Mouse (Mus musculus) stomach, postnatal 0 days (tissue): ENCODE measurements around the gene Fam170b.

Experiments used
- CTCF ChIP-seq: IDR thresholded peaks from 2 replicates; pipeline ENCODE4 v1.5.1; 2016; ENCODE audit warnings: antibody characterized with exemption, low read depth, mild to moderate bottlenecking, moderate library complexity
- EP300 ChIP-seq: optimal IDR thresholded peaks from 2 replicates; pipeline ENCODE3; 2016; ENCODE audit warnings: antibody characterized with exemption

DNA sequence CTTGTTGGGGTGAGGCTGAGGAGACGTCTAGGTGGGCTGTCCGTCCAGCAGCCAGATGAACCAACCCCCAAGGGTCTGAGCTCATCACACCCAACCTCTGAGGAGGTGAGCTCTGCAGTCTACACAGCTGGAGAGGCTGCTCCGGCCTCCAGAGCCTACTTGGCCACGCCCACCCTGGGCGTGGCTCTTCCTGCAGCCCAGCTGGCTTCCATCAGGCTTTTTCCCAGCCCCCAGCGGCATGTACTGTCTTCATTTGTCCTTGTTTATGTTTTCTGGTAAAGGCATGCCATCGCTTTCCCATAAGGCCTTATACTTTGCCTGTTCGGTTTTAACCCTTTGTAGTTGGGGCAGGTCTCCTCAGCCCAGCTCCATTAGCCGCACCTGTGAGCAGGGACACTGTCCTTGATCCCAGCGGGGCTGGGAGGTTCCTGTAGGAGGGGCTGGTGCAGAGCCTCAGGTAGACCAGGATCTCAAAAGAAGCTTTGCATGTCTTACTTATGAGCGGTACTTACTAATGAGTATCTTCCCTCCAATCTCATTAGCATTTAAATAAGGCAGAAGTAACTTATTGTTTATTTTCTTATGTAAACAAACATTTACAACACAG is 8.2 kb upstream of the Fam170b start:
- no peak for TF ChIP-seq CTCF
- TF ChIP-seq EP300 = no peak
